Mouse (Mus musculus) skeletal muscle tissue, adult 2 months (tissue): ENCODE results near the gene Dyrk3.
A peak's percentile ranks its signal among the peaks of the same experiment; 100 is the strongest.

Source experiments
- DNase-seq: peaks from one replicate; pipeline ENCODE4 v3.0.0-alpha.2; 2012; ENCODE audit warnings: low read depth, low spot score

Gene Dyrk3

GRCm38 (mm10) chr1:131138191-131139016 lies at the start of gene Dyrk3:
Gene Dyrk3 (minus strand): TSS chr1:131138340.
- peak; percentile 76 for DNase-seq

GRCm38 (mm10) chr1:131187856-131188255 lies 49.7 kb upstream of the Dyrk3 start:
- no peak for DNase-seq

- DNase-seq, result no peak
Measured at GRCm38 (mm10) chr1:131186995-131187394, 48.9 kb upstream of the Dyrk3 start.

GRCm38 (mm10) chr1:131185821-131186506 lies 47.8 kb upstream of the Dyrk3 start:
- DNase-seq, result no peak

- no peak for DNase-seq
Measured at GRCm38 (mm10) chr1:131184956-131185660, 47.0 kb upstream of the Dyrk3 start.

- DNase-seq, result peak; percentile 75
Measured at GRCm38 (mm10) chr1:131184253-131184955, 46.3 kb upstream of the Dyrk3 start.

GRCm38 (mm10) chr1:131183201-131183600 lies 45.1 kb upstream of the Dyrk3 start:
- DNase-seq, result no peak

GRCm38 (mm10) chr1:131181642-131182527 lies 43.7 kb upstream of the Dyrk3 start:
- peak; percentile 71 for DNase-seq

- no peak for DNase-seq
Measured at GRCm38 (mm10) chr1:131180386-131180785, 42.2 kb upstream of the Dyrk3 start.

GRCm38 (mm10) chr1:131178083-131178482 lies 39.9 kb upstream of the Dyrk3 start:
- DNase-seq, result no peak

GRCm38 (mm10) chr1:131177249-131177648 lies 39.1 kb upstream of the Dyrk3 start:
- no peak for DNase-seq

GRCm38 (mm10) chr1:131175819-131176218 lies 37.7 kb upstream of the Dyrk3 start:
- DNase-seq, result no peak

GRCm38 (mm10) chr1:131175189-131175588 lies 37.0 kb upstream of the Dyrk3 start:
- DNase-seq, result no peak

GRCm38 (mm10) chr1:131174299-131174861 lies 36.2 kb upstream of the Dyrk3 start:
- DNase-seq, result no peak

GRCm38 (mm10) chr1:131173809-131174208 lies 35.7 kb upstream of the Dyrk3 start:
- DNase-seq, result no peak

- DNase-seq, result no peak
Measured at GRCm38 (mm10) chr1:131173001-131173400, 34.9 kb upstream of the Dyrk3 start.

- DNase-seq, result no peak
Measured at GRCm38 (mm10) chr1:131167612-131168011, 29.5 kb upstream of the Dyrk3 start.

GRCm38 (mm10) chr1:131164427-131164826 lies 26.3 kb upstream of the Dyrk3 start:
- DNase-seq, result no peak

- no peak for DNase-seq
Measured at GRCm38 (mm10) chr1:131161091-131161490, 23.0 kb upstream of the Dyrk3 start.
